Mouse (Mus musculus) megakaryocyte, embryonic 14.5 days (primary cell): ENCODE measurements around the gene Cyp4f39. TPM values are rescaled to one million over a fixed set of nuclear protein-coding genes. Genes with fewer than 3 reads are reported as not detected.

ENCODE experiments used
- H3K27me3 ChIP-seq: replicated peaks from 2 replicates; pipeline ENCODE3; 2012; ENCODE audit warnings: inconsistent platforms
- H3K36me3 ChIP-seq: replicated peaks from 2 replicates; pipeline ENCODE3; 2012; ENCODE audit warnings: low read length, inconsistent platforms, mixed read lengths
- H3K4me1 ChIP-seq: 2 replicates; pipeline ENCODE4 v1.6.1; 2012; ENCODE audit warnings: inconsistent platforms
- H3K4me3 ChIP-seq: replicated peaks from 2 replicates; pipeline ENCODE3; 2012; ENCODE audit warnings: moderate library complexity, mild to moderate bottlenecking, inconsistent platforms
- H3K9me3 ChIP-seq: 2 replicates; pipeline ENCODE4 v1.6.1; 2012; ENCODE audit warnings: inconsistent platforms
- FLI1 ChIP-seq: IDR thresholded peaks from 2 replicates; pipeline ENCODE4 v1.6.1; 2012; ENCODE audit warnings: low read length, inconsistent platforms, mixed read lengths
- GATA1 ChIP-seq: IDR thresholded peaks from 3 replicates; pipeline ENCODE4 v1.6.1; 2012; ENCODE audit warnings: mixed read lengths, low read length, inconsistent platforms, borderline replicate concordance
- polyA plus RNA-seq: library from polyadenylated mRNA; stranded (reverse); fragments of >175 nt; gene quantifications from 2 replicates; pipeline ENCODE4 v1.2.3, GENCODE M21; 2012; ENCODE audit warnings: low replicate concordance; ENCODE audit not compliant: insufficient read depth

Cyp4f39 gene
- polyA plus RNA-seq, 1 experiment = not detected

- H3K4me1 ChIP-seq = peaks cover 23% of the 10 kb centered on the region
- no peak overlapping the region for H3K4me3 ChIP-seq
- no peaks in the 10 kb centered on the region for H3K36me3 ChIP-seq
Measured at GRCm38 (mm10) chr17:32454997-32455396, 2.5 kb downstream of the Cyp4f39 start.

GRCm38 (mm10) chr17:32468494-32468893 lies 16.0 kb downstream of the Cyp4f39 start:
- H3K9me3 ChIP-seq = no peaks in the 10 kb centered on the region
- H3K36me3 ChIP-seq = no peaks in the 10 kb centered on the region
- H3K27me3 ChIP-seq = peaks cover 37% of the 10 kb centered on the region
- H3K4me3 ChIP-seq = no peak overlapping the region
- peaks cover 4% of the 10 kb centered on the region; the same call in 1 of the 2 replicates for H3K4me1 ChIP-seq
- TF ChIP-seq GATA1 (no peak), FLI1 (no peak)

More at GRCm38 (mm10) chr17:32454997-32455396, 2.5 kb downstream of the Cyp4f39 start:
- Histone ChIP-seq H3K9me3 (peaks cover 8% of the 10 kb centered on the region), H3K27me3 (peaks cover 65% of the 10 kb centered on the region)
- TF ChIP-seq FLI1 = no peak
- no peak for TF ChIP-seq GATA1

GRCm38 (mm10) chr17:32470795-32471194 lies 18.3 kb downstream of the Cyp4f39 start:
- TF ChIP-seq FLI1 = no peak
- no peak for TF ChIP-seq GATA1
- H3K4me1 ChIP-seq = peaks cover 12% of the 10 kb centered on the region

GRCm38 (mm10) chr17:32472176-32472575 lies 19.7 kb downstream of the Cyp4f39 start:
- Histone ChIP-seq H3K4me1 (peaks cover 12% of the 10 kb centered on the region), H3K36me3 (no peaks in the 10 kb centered on the region), H3K27me3 (peaks cover 33% of the 10 kb centered on the region), H3K9me3 (peaks cover 8% of the 10 kb centered on the region), H3K4me3 (no peak overlapping the region)
- TF ChIP-seq FLI1 (no peak), GATA1 (no peak)

More at GRCm38 (mm10) chr17:32470795-32471194, 18.3 kb downstream of the Cyp4f39 start:
- no peaks in the 10 kb centered on the region for H3K36me3 ChIP-seq
- no peak overlapping the region for H3K4me3 ChIP-seq
- H3K27me3 ChIP-seq = peaks cover 30% of the 10 kb centered on the region
- no peaks in the 10 kb centered on the region for H3K9me3 ChIP-seq

GRCm38 (mm10) chr17:32474954-32475560 lies 22.5 kb downstream of the Cyp4f39 start:
- Histone ChIP-seq H3K36me3 (no peaks in the 10 kb centered on the region), H3K9me3 (peaks cover 8% of the 10 kb centered on the region), H3K27me3 (peaks cover 40% of the 10 kb centered on the region), H3K4me3 (peak overlapping the region; percentile 82), H3K4me1 (peaks cover 27% of the 10 kb centered on the region)
- TF ChIP-seq FLI1 (no peak), GATA1 (no peak)

- Histone ChIP-seq H3K36me3 (no peaks in the 10 kb centered on the region), H3K4me1 (peaks cover 23% of the 10 kb centered on the region), H3K4me3 (no peak overlapping the region), H3K9me3 (peaks cover 8% of the 10 kb centered on the region), H3K27me3 (peaks cover 50% of the 10 kb centered on the region)
- TF ChIP-seq FLI1 = no peak
- TF ChIP-seq GATA1 = no peak
Measured at GRCm38 (mm10) chr17:32477204-32477603, 24.7 kb downstream of the Cyp4f39 start.

GRCm38 (mm10) chr17:32478727-32479126 lies 26.2 kb downstream of the Cyp4f39 start:
- Histone ChIP-seq H3K4me3 (no peak overlapping the region), H3K27me3 (peaks cover 54% of the 10 kb centered on the region), H3K9me3 (peaks cover 8% of the 10 kb centered on the region), H3K36me3 (no peaks in the 10 kb centered on the region), H3K4me1 (peaks cover 28% of the 10 kb centered on the region)
- TF ChIP-seq GATA1 (no peak), FLI1 (no peak)

- Histone ChIP-seq H3K4me1 (peaks cover 26% of the 10 kb centered on the region), H3K27me3 (peaks cover 56% of the 10 kb centered on the region), H3K36me3 (no peaks in the 10 kb centered on the region), H3K4me3 (no peak overlapping the region), H3K9me3 (peaks cover 8% of the 10 kb centered on the region)
- TF ChIP-seq FLI1 = no peak
- TF ChIP-seq GATA1 = no peak
Measured at GRCm38 (mm10) chr17:32479554-32480506, 27.3 kb downstream of the Cyp4f39 start.

- no peak overlapping the region for H3K4me3 ChIP-seq
- TF ChIP-seq GATA1 (no peak), FLI1 (no peak)
- peaks cover 19% of the 10 kb centered on the region for H3K4me1 ChIP-seq
- H3K36me3 ChIP-seq = no peaks in the 10 kb centered on the region
- peaks cover 4% of the 10 kb centered on the region for H3K9me3 ChIP-seq
- H3K27me3 ChIP-seq = peaks cover 61% of the 10 kb centered on the region
Measured at GRCm38 (mm10) chr17:32481766-32482165, 29.2 kb downstream of the Cyp4f39 start.

GRCm38 (mm10) chr17:32483200-32483599 lies 30.7 kb downstream of the Cyp4f39 start:
- Histone ChIP-seq H3K4me3 (no peak overlapping the region), H3K27me3 (peaks cover 68% of the 10 kb centered on the region), H3K4me1 (peaks cover 19% of the 10 kb centered on the region), H3K9me3 (no peaks in the 10 kb centered on the region), H3K36me3 (no peaks in the 10 kb centered on the region)
- TF ChIP-seq GATA1 (no peak), FLI1 (no peak)
